Mouse (Mus musculus): Measurements from ENCODE around the gene Cmc4.
A peak's percentile ranks its signal among the peaks of the same experiment; 100 is the strongest.

Cmc4 gene

GRCm38 (mm10) chrX:75415936-75416785 is at the start of gene Cmc4, which contains the start of the genes Mtcp1 and Brcc3:
Cmc4 (minus strand) TSS chrX:75416584.
Mtcp1 (minus strand) TSS chrX:75416588.
Brcc3 (plus strand) TSS chrX:75416628.
- peak; percentile 60 for DNase-seq (ENCODE audit: low spot score)

GRCm38 (mm10) chrX:75454597-75454996 is 38.2 kb upstream of the Cmc4 start:
- no peak for DNase-seq (ENCODE audit: low spot score)

GRCm38 (mm10) chrX:75409711-75410110 is 6.7 kb downstream of the Cmc4 start:
- DNase-seq (ENCODE audit: low spot score) = no peak

GRCm38 (mm10) chrX:75403350-75403749 is 13.0 kb downstream of the Cmc4 start:
- DNase-seq (ENCODE audit: low spot score) = no peak

- no peak for DNase-seq (ENCODE audit: low spot score)
These were observed 13.7 kb downstream of the Cmc4 start for GRCm38 (mm10) chrX:75402668-75403067.

- no peak for DNase-seq (ENCODE audit: low spot score)
These were observed 16.9 kb downstream of the Cmc4 start for GRCm38 (mm10) chrX:75399471-75399870.

GRCm38 (mm10) chrX:75382195-75382771 is 34.1 kb downstream of the Cmc4 start, which contains the start of the genes Fundc2 and F8:
Fundc2 (plus strand) TSS chrX:75382399.
F8 (minus strand) TSS chrX:75382615.
- DNase-seq (ENCODE audit: low spot score) = peak; percentile 31

- DNase-seq (ENCODE audit: low spot score) = no peak
These were observed 34.7 kb downstream of the Cmc4 start for GRCm38 (mm10) chrX:75381699-75382098.

- no peak for DNase-seq (ENCODE audit: low spot score)
These were observed 35.2 kb downstream of the Cmc4 start for GRCm38 (mm10) chrX:75381176-75381575.

GRCm38 (mm10) chrX:75376815-75377214 is 39.6 kb downstream of the Cmc4 start:
- DNase-seq (ENCODE audit: low spot score) = no peak

- DNase-seq (ENCODE audit: low spot score) = no peak
These were observed 43.5 kb downstream of the Cmc4 start for GRCm38 (mm10) chrX:75372666-75373425.

GRCm38 (mm10) chrX:75370197-75370596 is 46.2 kb downstream of the Cmc4 start:
- no peak for DNase-seq (ENCODE audit: low spot score)

All from ovary, postnatal 14 days (tissue).